Mouse (Mus musculus) small intestine, adult 2 months (tissue): ENCODE measurements around the gene Nmi.

Experiments used
- CTCF ChIP-seq: fragments of 200-500 bp; IDR thresholded peaks from 2 replicates; pipeline ENCODE4 v1.5.1; 2012; ENCODE audit warnings: low read depth, mild to moderate bottlenecking, control low read depth, inconsistent platforms, low read length, moderate library complexity, mixed read lengths; ENCODE audit not compliant: insufficient replicate concordance, insufficient read length; ENCODE audit errors: extremely low read depth
- POLR2A ChIP-seq: fragments of 200-500 bp; IDR thresholded peaks from 2 replicates; pipeline ENCODE4 v1.6.1; 2012; ENCODE audit warnings: low read depth, mild to moderate bottlenecking, control low read depth, inconsistent platforms, low read length, moderate library complexity

DNA sequence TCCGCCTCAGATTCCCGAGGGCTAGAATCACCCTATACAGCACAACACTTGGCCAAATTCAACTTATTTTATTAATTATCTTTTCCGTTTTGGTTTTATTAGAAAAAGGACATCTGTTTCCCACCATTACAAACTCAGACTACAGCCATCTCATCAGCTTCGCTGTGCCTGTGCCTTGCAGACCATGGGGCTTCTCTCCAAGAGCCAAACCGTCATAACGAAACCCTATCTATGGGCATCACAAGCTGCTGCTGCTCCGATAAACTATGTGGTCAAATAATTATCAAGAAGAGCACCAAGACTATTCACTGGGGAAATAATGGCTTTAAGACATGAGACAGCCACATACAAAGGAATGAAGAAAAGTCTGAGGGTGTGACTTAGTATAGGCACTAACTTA, 31.5 kb downstream of the Nmi start:
- TF ChIP-seq CTCF = no peak
- TF ChIP-seq POLR2A = no peak
